ENCODE assay signal across 13 mouse cellular contexts in genomic region chr4:88370819-88371218, GRCm38 (mm10).
"Had no signal": no experiment of that assay in that cellular context is flagged by ENCODE, and none has a peak within 500 bp of the region (broad histone marks: within the 10 kb centered on the region; RNA-seq: fewer than 3 reads in every experiment).

No protein-coding gene starts in this region.

- H3K4me1 ChIP-seq: kidney, embryonic 15.5 days; limb, embryonic 15.5 days; liver, embryonic 12.5 days; neural tube, embryonic 12.5 days; stomach, embryonic 15.5 days had no signal

- H3K9me3 ChIP-seq: kidney, embryonic 15.5 days; limb, embryonic 15.5 days; liver, embryonic 12.5 days; midbrain, embryonic 12.5 days; neural tube, embryonic 12.5 days; stomach, embryonic 15.5 days had no signal

- DNase-seq: kidney, adult 2 months; kidney, postnatal 14 days; lung, embryonic 14.5 days; lung, postnatal 10 days; lung, postnatal 4 days; thymus, postnatal 36 days had no signal

- H3K36me3 ChIP-seq: kidney, embryonic 15.5 days; limb, embryonic 15.5 days; liver, embryonic 12.5 days; midbrain, embryonic 12.5 days; neural tube, embryonic 12.5 days; stomach, embryonic 15.5 days had no signal

- H3K4me2 ChIP-seq: kidney, embryonic 15.5 days; limb, embryonic 15.5 days; liver, embryonic 12.5 days; lung, embryonic 14.5 days; midbrain, embryonic 12.5 days; neural tube, embryonic 12.5 days; stomach, embryonic 15.5 days had no signal

- H3K9ac ChIP-seq: kidney, embryonic 15.5 days; limb, embryonic 15.5 days; liver, embryonic 12.5 days; lung, embryonic 14.5 days; midbrain, embryonic 12.5 days; neural tube, embryonic 12.5 days; stomach, embryonic 15.5 days had no signal

- H3K27me3 ChIP-seq: kidney, embryonic 15.5 days; limb, embryonic 15.5 days; liver, embryonic 12.5 days; midbrain, embryonic 12.5 days; neural tube, embryonic 12.5 days; stomach, embryonic 15.5 days had no signal

- ATAC-seq: liver, embryonic 12.5 days had no signal

- H3K4me3 ChIP-seq: kidney, embryonic 15.5 days; left cerebral cortex, adult 2 months; limb, embryonic 15.5 days; liver, embryonic 12.5 days; midbrain, embryonic 12.5 days; neural tube, embryonic 12.5 days; stomach, embryonic 15.5 days had no signal

- H3K27ac ChIP-seq: kidney, embryonic 15.5 days; left cerebral cortex, adult 2 months; limb, embryonic 15.5 days; liver, embryonic 12.5 days; midbrain, embryonic 12.5 days; neural tube, embryonic 12.5 days; stomach, embryonic 15.5 days had no signal
